In the genomic region with DNA sequence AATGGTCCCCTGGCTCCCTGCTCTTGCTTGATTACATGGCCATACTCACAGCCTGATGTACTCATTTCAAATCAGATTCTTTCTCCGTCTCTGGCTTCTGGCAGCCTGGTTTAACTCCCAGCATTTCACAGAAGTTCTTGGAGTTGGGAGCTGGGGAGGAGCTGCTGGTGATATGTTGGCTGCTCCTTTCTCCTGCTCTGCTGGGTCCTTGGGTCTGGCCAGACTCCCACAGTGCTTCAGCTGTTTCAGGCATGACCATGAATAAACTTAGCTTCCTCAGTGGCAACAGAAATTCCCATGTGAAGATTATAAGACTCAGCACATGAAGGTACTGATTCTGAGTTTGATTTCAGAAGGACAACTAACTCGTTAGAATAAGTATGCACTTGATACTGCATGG, we compare ENCODE assay signal across 20 mouse cellular contexts.
DNase-seq lines count a peak whose midpoint lies in the region; ATAC-seq and TF ChIP-seq lines count a peak whose summit lies in the region.
"Had no signal": no experiment of that assay in that cellular context is flagged by ENCODE, and none has a peak within 500 bp of the region (broad histone marks: within the 10 kb centered on the region; RNA-seq: fewer than 3 reads in every experiment).

No protein-coding gene starts in this region.

- no peak for TF ChIP-seq POLR2A in lung, adult 2 months (IDR thresholded peaks at IDR 0.05; ENCODE audit: borderline replicate concordance, extremely low read depth, low read depth, low read length)

- H3K4me2 ChIP-seq in lung, embryonic 15.5 days, result no peak overlapping the region
- H3K4me2 ChIP-seq: embryonic facial prominence, embryonic 15.5 days; forebrain, embryonic 15.5 days; hindbrain, embryonic 14.5 days; midbrain, embryonic 12.5 days; neural tube, embryonic 15.5 days had no signal

- ATAC-seq in lung, embryonic 15.5 days (ENCODE audit: borderline replicate concordance, extremely low read depth, low FRiP score, low TSS enrichment), result peak; percentile 46; the same call in 1 of the 2 replicates
- ATAC-seq: CD4-positive, CD25-positive, alpha-beta regulatory T cell, adult 4 months; forebrain, embryonic 15.5 days had no signal

- no peak for TF ChIP-seq CTCF in lung, adult 2 months (IDR thresholded peaks at IDR 0.05; ENCODE audit: insufficient read depth, low read length)

- no peaks in the 10 kb centered on the region for H3K9me3 ChIP-seq in lung, embryonic 15.5 days
- H3K9me3 ChIP-seq: embryonic facial prominence, embryonic 15.5 days; forebrain, embryonic 15.5 days; heart, embryonic 10.5 days; midbrain, embryonic 12.5 days; neural tube, embryonic 15.5 days had no signal

- H3K4me3 ChIP-seq in lung, embryonic 15.5 days, result no peak overlapping the region
- H3K4me3 ChIP-seq in lung, adult 2 months (replicated peaks; ENCODE audit: extremely low read depth, low read depth, low read length), result no peak overlapping the region
- H3K4me3 ChIP-seq: embryonic facial prominence, embryonic 15.5 days; forebrain, embryonic 15.5 days; heart, embryonic 10.5 days; midbrain, embryonic 12.5 days; neural tube, embryonic 15.5 days had no signal

- intact Hi-C loops in heart, postnatal 14 days (cut with DNase I), result no loop called here
- intact Hi-C loops in heart, postnatal 25 days (cut with DNase I), result no loop called here

- H3K4me1 ChIP-seq in lung, embryonic 15.5 days, result peaks cover 13% of the 10 kb centered on the region
- H3K4me1 ChIP-seq in lung, adult 2 months (ENCODE audit: control insufficient read depth, insufficient read depth, low read length), result no peaks in the 10 kb centered on the region; the same call in 1 of the 2 replicates
- H3K4me1 ChIP-seq: forebrain, embryonic 15.5 days; midbrain, embryonic 12.5 days had no signal

- no peaks in the 10 kb centered on the region for H3K36me3 ChIP-seq in lung, embryonic 15.5 days
- H3K36me3 ChIP-seq: embryonic facial prominence, embryonic 15.5 days; forebrain, embryonic 15.5 days; heart, embryonic 10.5 days; midbrain, embryonic 12.5 days; neural tube, embryonic 15.5 days had no signal

- H3K27ac ChIP-seq in lung, embryonic 15.5 days, result no peak overlapping the region
- H3K27ac ChIP-seq: embryonic facial prominence, embryonic 15.5 days; forebrain, embryonic 15.5 days; heart, embryonic 10.5 days; hindbrain, embryonic 14.5 days; kidney, postnatal 0 days; midbrain, embryonic 12.5 days; neural tube, embryonic 15.5 days had no signal

- H3K27me3 ChIP-seq in lung, embryonic 15.5 days, result no peaks in the 10 kb centered on the region
- H3K27me3 ChIP-seq: embryonic facial prominence, embryonic 15.5 days; forebrain, embryonic 15.5 days; midbrain, embryonic 12.5 days; neural tube, embryonic 15.5 days had no signal

- no peak overlapping the region for H3K9ac ChIP-seq in lung, embryonic 15.5 days
- H3K9ac ChIP-seq: embryonic facial prominence, embryonic 15.5 days; forebrain, embryonic 15.5 days; hindbrain, embryonic 14.5 days; midbrain, embryonic 12.5 days; neural tube, embryonic 15.5 days had no signal

- WGBS in lung, embryonic 15.5 days, result 55% methylated on average over 2 of the region's 2 CpGs
- 68% methylated on average over 2 of the region's 2 CpGs for WGBS in lung, adult 2 months

- peak; percentile 27 to 36 for DNase-seq in cerebellum, postnatal 25 days
- no peak for DNase-seq in cerebellum, adult 9-10 months
- DNase-seq in heart, postnatal 14 days, result peak; percentile 16 to 34
- DNase-seq in heart, postnatal 25 days (ENCODE audit: low spot score), result no peak
- no peak for DNase-seq in lung, adult 2 months
- DNase-seq in skeletal muscle tissue, adult 2 months (ENCODE audit: low read depth, low spot score), result peak; percentile 21
- DNase-seq: adrenal gland, postnatal 25 days; embryo, embryonic 11 days; kidney, adult 2 months; layer of hippocampus, adult 9-11 months; right cerebral cortex, adult 18-20 months had no signal

Comparison
In these comparisons a context has a peak if more than half of its experiments do, and no peak if none do; other contexts are left out.
1. DNase-seq: peak in cerebellum, postnatal 25 days (2 of 2), heart, postnatal 14 days (2 of 2) and skeletal muscle tissue, adult 2 months (single experiment); none in cerebellum, adult 9-10 months (single experiment), heart, postnatal 25 days (single experiment) and lung, adult 2 months (single experiment).